Mouse (Mus musculus): ENCODE results near the gene Gm6685. TPM values are rescaled to one million over a fixed set of nuclear protein-coding genes. Genes with fewer than 3 reads are reported as not detected.
"Not testable (repeated sequence)": the region's sequence is repeated elsewhere in the genome, so short reads cannot be mapped to it uniquely, and the experiment has no call there.

Gene Gm6685
- 0.34 TPM in 1 of 2 replicates, not detected in the other for total RNA-seq (2015)
- 1.1 and 1.5 TPM in 2 replicates for total RNA-seq (2017)

GRCm38 (mm10) chr11:28339224-28340150 lies at the start of gene Gm6685:
Gm6685 (minus strand) TSS chr11:28339867.
- peak; percentile 18; the same call in 1 of the 2 replicates for ATAC-seq (ENCODE audit: poor library complexity, severe bottlenecking)

GRCm38 (mm10) chr11:28375891-28376290 lies 36.2 kb upstream of the Gm6685 start:
- no peak for ATAC-seq (ENCODE audit: poor library complexity, severe bottlenecking)

GRCm38 (mm10) chr11:28374636-28375035 lies 35.0 kb upstream of the Gm6685 start:
- no peak for ATAC-seq (ENCODE audit: poor library complexity, severe bottlenecking)

GRCm38 (mm10) chr11:28371381-28371780 lies 31.7 kb upstream of the Gm6685 start:
- ATAC-seq (ENCODE audit: poor library complexity, severe bottlenecking) = not testable (repeated sequence)

- no peak for ATAC-seq (ENCODE audit: poor library complexity, severe bottlenecking)
These were observed 26.2 kb upstream of the Gm6685 start for GRCm38 (mm10) chr11:28365929-28366244.

- peak; percentile 95 for ATAC-seq (ENCODE audit: poor library complexity, severe bottlenecking)
These were observed 25.7 kb upstream of the Gm6685 start for GRCm38 (mm10) chr11:28365209-28365928.

GRCm38 (mm10) chr11:28343465-28343864 lies 3.8 kb upstream of the Gm6685 start:
- peak; percentile 93 for ATAC-seq (ENCODE audit: poor library complexity, severe bottlenecking)

GRCm38 (mm10) chr11:28341887-28342286 lies 2.2 kb upstream of the Gm6685 start:
- ATAC-seq (ENCODE audit: poor library complexity, severe bottlenecking) = no peak

- no peak for ATAC-seq (ENCODE audit: poor library complexity, severe bottlenecking)
These were observed 11.8 kb downstream of the Gm6685 start for GRCm38 (mm10) chr11:28327878-28328277.

GRCm38 (mm10) chr11:28313396-28313795 lies 26.3 kb downstream of the Gm6685 start:
- ATAC-seq (ENCODE audit: poor library complexity, severe bottlenecking) = no peak

- no peak for ATAC-seq (ENCODE audit: poor library complexity, severe bottlenecking)
These were observed 31.9 kb downstream of the Gm6685 start for GRCm38 (mm10) chr11:28307723-28308122.

- no peak for ATAC-seq (ENCODE audit: poor library complexity, severe bottlenecking)
These were observed 49.2 kb downstream of the Gm6685 start for GRCm38 (mm10) chr11:28290440-28290839.

Other genes starting within 250 kb of the Gm6685 start
- not detected in 2 replicates for gene Ccdc85a, start 244.5 kb upstream of the Gm6685 start, total RNA-seq (2015)
- not detected in 2 replicates for gene Ccdc85a, start 244.5 kb upstream of the Gm6685 start, total RNA-seq (2017)